Mouse (Mus musculus) induced T-regulatory cell, adult 2 months (primary cell): ENCODE results near the gene Plekha8.

ENCODE experiments used
- DNase-seq: peaks from one replicate; pipeline ENCODE4 v3.0.0-alpha.2; 2012; ENCODE audit warnings: low read depth

Gene Plekha8

DNA sequence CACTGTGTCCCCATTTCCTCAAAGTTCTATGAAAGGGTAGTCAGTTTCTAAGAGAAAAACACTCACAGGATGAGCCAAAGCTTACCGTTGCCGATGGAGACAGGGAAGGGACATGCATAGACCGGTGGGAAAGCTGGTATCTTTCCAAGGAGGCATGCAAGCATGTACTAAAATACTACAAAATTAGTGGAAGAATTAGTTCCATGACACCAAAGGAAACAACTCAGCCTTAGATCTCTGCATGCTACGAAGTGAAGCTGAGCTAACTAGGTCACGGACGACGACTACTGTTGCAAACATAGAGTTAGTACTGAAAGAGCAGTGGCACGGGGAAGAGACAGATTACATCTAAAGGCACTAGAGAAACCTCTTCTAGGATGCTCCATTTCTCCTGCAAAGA, 8.0 kb upstream of the Plekha8 start:
- DNase-seq = no peak

DNA sequence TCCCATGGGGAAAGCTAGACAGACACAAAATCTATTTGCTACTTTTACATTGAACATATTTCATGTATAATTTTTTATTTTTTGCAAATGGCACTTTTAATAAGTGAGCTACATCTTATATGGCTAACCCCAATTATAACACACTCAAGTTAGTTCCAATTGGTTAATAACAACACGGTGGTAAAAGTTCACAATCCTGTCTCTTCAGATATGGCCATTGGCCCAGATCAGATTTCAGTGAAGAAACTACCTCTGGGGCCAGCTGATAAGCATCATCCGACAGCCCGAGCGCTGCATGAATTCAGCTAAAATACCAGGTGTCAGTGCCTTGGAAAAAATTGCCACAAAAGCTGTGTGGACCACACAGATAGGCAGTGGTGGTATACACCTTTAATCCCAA, 7.2 kb upstream of the Plekha8 start:
- no peak for DNase-seq

DNA sequence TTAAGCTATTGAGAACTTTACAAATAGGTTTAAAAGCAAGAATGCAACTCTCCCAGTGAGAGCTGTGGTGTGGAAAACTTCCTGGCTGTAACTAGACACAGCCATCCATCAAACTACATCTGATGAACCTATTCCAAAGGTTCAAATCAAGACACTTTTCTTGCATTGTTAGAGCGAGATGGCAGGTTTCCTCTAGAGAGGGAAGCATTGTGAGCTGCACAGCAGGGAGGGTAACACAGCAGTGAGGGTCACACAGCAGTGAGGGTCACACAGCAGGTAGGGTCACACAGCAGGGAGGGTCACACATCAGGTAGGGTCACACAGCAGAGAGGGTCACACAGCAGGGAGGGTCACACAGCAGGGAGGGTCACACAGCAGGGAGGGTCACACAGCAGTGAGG, 6.7 kb upstream of the Plekha8 start:
- no peak for DNase-seq

DNA sequence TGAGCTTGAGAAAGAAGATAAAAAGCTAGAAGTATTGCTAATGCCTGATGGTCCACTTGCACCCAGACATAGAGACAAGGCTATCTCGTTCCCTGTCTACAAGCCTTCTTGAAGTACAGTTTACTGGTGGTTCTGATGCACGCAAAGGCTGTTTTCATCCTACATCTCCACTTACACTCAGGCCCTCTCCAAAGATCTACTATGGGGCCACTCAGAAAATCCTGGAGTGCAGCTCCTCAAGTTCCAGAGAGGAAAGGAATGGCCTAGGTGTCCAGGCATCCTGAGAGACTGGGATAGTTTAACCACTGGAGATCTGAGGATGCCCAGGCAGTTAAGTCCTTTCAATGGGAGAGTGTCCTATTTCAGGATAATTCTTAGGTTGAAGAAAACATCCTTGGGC, 4.2 kb upstream of the Plekha8 start:
- DNase-seq = no peak

DNA sequence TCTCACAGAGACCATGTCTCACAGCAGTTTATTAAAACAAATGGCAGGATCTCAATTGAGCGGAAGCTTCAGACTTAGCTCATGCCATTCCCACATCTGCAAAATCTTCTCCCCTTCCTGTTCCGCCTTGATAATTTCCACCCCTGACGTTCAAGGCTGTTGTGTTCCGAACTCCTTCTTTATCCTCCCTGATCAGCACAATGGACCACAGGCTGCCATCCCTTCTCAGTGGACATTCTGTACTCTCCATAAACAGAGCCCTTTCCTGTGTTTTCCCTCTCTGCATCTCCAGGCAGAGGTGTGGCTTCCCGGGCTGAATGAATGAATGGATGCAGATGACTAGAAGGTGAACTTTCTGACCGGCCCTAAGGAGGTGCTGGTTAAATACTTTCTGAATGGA, 3.1 kb upstream of the Plekha8 start:
- no peak for DNase-seq

DNA sequence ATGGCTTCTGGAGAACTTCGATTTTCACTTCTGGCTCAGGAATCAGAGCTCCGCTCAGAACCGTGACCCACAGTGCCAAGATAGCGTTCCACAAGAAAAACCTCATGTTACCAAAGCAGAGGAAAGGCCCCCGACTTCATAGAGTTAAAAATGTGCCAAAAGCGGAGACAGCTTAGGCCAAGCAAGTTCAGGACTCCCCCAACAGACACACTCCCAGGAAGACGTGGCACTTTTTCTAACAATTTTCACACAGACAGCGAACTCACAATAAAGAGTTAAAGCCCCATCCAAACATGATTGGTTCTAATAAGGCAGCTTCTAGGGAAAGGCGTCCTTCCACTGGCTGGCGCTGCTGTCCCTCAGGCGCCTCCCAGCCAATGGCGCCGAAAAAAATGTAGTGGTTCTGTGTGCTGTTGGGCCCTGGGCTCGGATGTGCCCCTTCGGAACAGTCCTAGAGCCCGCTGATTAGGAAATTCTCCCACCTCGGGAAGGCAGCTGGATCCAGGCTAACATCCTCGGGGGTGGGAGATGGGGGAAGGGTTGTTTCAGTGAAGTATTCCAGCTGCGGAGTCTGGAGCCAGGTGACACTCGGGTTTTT, 1.9 kb upstream of the Plekha8 start:
- DNase-seq = peak; percentile 69

DNA sequence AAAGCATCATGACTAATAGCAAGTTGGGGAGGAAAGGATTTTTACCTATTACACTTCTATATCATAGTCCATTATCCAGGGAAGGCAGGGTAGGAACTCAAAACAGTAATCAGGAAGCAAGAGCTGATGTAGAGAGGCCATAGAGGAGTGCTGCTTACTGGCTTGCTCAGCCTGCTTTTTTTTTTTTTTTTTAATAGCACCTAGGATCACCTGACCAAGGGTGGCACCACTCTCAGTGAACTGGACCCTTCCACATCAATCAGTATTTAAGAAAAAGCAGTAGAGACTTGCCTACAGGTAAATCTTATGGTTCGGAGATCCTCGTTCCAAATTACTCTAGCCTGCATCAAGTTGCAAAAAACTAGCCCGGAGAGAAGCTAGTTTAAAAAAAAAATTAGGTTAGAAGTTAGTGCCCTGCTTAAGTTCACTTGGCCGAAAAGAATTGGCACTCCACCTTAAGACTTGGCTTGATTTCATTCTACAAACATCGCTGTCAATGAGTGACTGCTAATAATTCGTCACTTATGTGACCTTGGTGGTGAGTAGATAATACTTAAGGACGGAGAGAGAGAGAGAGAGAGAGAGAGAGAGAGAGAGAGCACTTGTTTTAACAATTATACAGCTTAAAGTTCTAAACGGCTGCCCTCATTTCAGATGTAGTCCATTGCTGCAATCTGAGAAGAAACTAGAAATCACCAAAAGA, 994 bp upstream of the Plekha8 start:
- DNase-seq = no peak

DNA sequence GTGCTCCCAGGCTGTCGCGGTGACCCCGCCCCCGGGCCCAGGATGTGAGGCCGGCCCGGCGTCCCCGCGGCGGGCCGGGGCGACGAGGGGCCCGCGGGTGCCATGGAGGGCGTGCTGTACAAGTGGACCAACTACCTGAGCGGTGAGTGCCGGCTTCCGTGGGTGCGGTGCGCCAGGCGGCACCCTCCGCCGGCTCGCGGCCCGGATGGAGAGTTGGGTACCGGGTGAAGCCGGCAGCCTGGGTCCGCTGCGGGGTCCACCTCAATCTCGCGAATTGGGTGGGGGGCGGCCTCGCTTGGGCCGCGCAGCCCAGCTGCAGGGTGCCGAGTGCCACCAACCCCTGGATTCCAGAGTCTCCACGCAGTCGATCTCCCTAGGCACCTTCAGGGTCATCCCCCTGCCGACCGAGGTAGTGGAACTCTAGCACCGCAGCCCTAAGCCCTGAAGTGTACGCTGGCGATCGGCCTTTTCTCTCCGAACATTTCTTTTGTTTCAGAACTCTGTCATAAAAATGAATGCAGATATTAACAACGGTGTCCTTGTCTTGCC, 493 bp downstream of the Plekha8 start:
- no peak for DNase-seq

DNA sequence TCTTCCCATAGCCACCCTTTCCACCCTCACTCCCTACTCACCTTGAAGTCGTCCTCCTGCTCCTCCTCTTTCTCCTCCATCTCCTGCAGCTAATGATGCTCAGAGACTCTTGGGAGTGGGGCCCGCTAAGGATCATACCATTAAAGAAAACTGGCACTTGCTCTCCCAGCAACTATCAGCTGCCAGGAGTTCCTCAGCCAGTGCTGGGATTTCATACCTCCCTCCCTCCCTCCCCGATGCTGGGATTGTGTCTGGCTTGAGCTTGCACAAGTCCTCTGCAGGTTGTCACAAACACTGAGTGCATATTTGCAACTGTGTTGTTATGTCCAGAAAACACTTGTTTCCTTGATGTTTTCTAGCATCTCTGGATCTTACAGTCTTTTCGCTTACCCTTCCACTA, 2.3 kb downstream of the Plekha8 start, which contains the start of gene Fkbp14:
Fkbp14 (minus strand) TSS at position 101 of the 400 bp plus-strand sequence.
- DNase-seq = no peak

DNA sequence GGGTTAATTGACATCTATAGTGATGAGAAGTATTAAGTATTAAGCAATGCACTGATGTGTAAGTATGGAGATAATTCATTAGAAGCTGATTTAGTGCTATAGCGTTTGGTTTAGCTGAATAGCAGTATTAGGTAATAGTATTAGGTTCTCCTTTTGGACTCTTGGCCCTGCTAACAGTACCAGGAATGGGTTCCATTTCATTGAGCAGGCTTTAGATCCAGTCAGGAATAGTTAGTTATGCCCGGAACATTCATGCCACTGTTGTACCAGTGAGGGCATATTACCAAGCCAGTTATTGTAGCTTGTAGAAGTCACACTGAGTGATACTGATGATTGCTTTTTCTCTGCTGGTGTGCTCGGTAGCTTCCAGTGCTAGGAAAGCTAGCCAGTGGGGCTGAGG, 2.8 kb downstream of the Plekha8 start:
- no peak for DNase-seq

DNA sequence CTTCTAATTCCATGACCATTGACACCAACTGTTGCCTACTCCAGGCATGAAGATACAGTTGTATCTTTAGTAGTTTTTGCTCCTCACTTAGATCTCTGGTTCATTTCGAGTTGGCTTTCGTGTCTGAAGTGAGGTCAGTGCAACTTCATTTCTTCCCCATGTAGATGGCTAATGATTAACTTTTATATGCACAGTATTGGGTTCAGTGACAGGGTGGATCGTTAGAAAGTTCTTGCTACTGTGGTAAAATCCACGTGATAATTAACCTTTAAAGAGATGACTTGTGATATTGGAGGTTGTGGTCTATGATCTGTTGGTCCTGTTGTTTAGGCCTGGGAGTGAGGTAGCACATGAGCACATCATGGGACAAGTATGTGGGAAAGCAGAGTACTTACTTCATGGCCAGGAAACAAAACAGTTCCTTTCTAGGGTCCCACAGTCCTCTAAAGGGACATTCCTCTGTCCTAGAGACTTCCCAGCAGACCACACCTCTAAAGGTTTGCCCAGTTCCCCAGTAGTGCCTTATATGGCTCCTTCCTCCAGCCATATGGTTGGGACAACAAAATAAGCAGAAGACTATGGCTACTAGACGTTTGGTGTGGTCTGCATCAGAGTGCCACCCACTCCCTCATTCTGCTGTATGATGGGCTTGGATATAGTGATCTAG, 5.9 kb downstream of the Plekha8 start:
- no peak for DNase-seq

DNA sequence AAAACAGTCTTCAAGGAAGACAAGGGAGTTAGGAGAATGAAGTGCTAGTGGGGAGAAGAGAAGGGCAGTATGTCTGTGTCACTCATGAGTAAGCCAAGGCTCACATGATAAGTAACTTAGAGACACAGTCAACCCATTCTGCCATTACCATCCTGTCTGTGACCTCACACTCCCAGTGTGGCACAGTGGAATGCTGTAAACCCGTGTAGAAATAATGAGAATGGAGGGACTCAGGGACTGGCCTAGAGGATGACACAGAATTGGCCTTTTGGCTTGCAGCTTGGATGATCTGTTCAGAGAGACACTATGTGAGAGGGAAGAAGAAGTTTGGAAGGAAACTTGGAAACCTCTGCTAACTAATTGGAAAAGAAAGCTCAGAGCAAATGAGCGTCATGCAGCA, 8.0 kb downstream of the Plekha8 start:
- no peak for DNase-seq

DNA sequence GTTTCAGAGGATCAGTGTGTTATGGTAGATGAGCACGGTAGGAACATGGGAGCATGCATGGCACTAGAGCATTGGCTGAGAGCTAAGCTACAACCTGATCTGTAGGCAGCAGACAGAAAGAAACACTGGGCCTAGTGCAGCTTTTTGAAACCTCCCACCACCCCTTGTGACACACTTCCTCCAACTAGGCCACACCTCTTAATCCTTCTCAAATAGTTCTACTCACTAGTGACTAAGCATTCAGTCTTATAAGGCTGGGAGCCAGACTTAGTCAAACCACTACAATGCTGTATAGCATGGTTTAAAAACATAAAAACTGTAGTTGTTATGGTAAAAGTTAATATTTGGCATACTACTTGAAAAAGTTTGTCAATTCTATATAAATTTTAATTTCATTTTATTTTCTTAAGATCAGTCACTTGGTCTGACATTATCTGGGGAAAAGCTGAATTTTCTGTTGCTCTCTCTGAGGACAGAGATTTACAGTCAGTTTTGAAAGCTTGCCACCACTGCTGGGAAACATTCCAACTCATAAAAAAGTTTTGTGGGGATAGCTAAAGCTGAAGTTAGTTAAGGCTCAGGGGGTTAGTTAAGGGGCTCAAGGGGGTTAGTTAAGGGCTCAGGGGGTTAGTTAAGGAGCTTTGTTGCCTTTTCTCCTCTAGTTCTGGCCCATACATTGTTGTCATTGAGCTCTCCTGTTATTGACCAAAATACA, 9.2 kb downstream of the Plekha8 start:
- no peak for DNase-seq

DNA sequence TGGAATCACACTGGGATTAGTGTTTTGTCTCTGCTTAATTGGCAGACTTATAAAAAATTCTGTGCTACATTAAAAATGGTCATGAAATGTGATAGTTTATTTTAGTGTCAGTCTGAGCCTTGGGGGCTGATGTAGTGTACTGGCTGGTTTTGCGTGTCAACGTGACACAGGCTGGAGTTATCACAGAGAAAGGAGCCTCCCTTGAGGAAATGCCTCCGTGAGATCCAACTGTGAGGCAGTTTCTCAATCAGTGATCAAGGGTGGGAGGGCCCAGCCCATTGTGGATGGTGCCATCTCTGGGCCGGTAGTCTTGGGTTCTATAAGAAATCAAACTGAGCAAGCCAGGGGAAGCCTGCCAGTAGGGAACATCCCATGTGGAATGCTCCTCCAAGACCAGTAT, 11.3 kb downstream of the Plekha8 start:
- no peak for DNase-seq

DNA sequence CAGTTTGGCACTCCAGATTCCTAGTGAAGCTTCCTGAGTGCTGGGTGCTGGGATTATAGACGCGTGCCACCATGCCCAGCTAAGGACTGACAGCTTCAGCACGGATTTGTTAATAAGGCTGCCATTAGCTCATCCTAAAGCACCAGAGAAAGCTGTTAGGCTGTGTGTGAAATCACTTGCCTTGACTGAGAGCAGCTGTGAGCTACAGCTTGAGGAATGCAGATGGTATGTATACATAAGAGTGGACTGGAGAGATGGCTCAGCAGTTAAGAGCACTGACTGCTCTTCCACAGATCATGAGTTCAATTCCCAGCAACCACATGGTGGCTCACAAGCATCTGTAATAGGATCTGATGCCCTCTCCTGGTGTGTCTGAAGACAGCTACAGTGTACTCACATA, 22.5 kb downstream of the Plekha8 start:
- no peak for DNase-seq

DNA sequence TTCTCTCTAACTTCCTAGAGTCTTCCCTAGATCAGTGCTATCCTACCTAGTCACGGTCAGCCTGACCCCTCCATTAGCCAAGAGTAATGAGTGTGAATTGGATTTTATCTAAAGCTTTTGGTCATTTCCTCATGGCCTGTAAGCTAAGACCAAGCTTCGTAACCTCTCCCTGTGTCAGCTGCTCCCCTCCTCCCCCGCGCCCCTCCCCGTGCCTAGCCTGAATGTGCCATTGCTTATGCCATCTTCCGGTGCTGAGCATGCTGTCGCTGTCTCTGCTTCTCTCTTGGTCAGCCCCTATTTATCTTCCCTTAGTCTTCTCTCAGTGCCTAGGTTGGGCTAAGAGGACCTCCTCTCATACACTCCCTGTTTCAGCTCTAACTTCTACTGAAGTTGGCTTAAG, 24.6 kb downstream of the Plekha8 start:
- DNase-seq = no peak

DNA sequence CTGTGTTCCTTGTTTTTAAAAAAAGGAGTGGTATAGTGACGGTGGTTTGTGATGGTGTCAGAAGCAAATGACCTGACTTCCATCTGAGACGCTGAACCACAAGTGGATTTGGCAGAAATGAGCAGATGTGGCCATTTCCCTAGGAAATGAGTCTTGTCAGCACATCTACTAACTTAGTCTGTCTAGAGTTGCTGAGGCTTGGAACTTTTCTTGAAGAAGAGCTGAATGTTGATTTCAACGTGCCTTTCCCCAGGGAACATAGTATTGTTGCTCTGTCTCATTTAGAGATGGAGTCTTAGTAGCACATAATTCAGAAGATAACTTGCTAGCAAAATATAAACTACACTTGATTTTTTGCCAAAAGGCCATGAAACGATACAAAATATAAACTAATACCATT, 25.4 kb downstream of the Plekha8 start:
- no peak for DNase-seq

DNA sequence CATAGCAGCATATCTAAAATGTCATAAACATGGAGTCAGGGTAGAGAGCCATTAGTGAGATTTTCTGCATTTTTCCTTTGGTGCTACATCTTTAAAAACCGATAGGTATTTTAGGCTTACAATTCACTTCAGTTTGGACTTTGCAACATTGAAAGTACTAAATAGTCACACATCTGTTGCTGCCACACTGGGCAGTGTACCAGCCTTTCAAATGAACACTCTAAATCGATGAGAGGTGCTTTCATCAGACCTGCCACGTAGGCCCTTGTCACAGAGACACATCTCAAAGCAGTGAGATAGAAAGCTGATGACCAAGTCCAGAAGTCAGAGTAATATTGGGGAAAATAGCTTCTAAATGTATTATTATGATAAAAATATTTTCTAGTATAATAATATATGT, 33.5 kb downstream of the Plekha8 start:
- DNase-seq = no peak

DNA sequence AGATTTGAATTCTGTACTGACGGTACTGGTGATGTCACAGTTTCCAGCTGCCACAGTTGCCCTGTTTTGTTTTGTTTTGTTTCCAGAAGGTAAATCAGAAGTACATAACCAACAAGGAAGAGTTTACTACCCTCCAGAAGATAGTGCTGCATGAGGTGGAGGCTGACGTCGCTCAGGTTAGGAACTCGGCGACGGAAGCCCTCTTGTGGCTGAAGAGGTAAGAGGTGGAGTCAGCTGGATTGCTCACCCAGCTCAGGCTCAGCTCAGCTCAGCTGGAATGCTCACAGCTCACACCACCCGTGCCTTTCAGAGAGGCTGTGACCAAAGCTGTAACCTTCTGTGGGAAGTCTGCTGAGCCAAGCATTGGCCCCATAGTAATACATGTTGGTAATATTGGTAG, 34.8 kb downstream of the Plekha8 start:
- peak; percentile 39 for DNase-seq

DNA sequence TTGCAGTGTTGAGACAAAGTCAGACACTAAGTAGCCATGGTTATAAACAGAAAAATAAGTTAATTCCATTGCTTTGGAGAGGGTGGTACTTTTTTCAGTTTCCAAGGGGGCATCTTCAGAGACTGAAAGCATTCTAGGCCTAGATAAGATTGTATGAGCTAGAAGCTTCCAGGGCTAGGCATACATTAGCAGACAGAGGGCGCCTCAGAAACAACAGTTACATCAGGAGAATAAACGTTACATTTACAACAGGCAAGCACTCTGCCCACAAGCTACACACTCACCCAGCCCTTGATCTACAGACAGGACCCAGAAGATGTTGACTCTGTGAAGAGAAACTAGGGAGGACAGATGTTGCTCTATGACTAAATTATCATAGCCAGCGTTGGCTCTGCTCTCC, 36.6 kb downstream of the Plekha8 start:
- DNase-seq = peak; percentile 33

DNA sequence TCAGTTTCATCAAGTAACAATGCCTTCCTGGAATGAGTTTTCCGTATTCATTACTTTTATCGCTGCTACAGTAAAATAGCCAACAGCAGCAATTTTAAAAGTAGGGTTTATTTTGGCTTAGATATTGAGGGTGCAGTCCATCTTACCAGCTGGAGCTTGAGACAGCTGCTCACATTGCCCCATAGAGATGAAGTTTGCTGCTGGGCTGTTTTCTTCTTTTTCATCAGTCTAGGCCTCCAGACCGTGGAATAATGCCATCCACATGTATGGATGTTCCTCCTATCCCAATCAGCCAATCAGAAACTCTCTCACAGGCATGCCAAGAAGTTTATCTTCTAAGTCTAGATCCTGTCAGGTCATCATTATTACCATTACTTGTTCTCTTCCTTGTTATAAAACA, 45.0 kb downstream of the Plekha8 start:
- no peak for DNase-seq

DNA sequence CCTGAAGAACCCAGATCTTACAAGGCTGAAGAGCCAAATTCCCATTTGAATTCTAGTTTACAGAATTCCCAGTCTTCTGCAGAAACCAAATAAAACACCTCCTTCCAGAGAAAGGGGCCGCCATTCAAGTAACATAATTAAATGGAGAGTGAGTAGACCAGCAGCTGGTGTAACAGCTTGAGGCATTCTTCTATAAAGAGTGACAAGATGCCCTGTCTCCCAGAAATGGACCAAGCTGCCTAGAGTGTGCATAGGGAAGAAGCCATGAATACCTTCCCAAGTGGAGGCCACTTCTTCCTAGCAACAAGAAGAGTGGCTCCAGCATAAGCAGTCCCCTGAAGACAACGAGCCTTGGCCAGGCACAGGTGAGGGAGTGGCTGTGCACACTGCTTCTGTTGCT, 47.0 kb downstream of the Plekha8 start:
- no peak for DNase-seq

DNA sequence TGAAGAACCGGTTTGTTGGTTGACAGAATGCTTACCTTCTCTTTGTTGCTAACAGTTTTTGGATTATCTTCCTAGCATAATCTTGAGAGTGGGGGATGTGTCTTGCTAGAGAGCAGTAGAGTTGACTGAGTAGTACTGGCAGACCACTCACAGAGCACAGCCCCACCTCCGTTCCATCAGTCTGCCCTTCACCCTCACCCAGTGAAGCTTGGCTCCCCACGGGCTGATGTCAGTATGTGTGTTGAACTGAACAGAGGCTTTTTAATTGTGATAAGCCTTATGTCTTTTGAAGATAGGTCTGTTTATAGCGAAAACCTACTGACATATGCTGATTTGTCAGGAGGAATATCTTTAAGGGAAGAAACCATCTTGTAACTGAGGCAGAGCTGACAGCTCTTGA, 48.3 kb downstream of the Plekha8 start:
- DNase-seq = no peak
